Mouse (Mus musculus) kidney, embryonic 16.5 days (tissue): ENCODE data around the gene Fam155a. TPM values are rescaled to one million over a fixed set of nuclear protein-coding genes. Genes with fewer than 3 reads are reported as not detected.
A peak's percentile ranks its signal among the peaks of the same experiment; 100 is the strongest.

Source experiments
- ATAC-seq: fragments of 200-750 bp; cut with Nextera tagmentation; 2 replicates; pipeline ENCODE4 v1.8.0; 2017; ENCODE audit warnings: moderate TSS enrichment; ENCODE audit not compliant: low FRiP score, low TSS enrichment
- H3K27ac ChIP-seq: fragments of 300-500 bp; sonication (generic); 2 replicates; pipeline ENCODE4 v1.5.1; 2014; ENCODE audit warnings: low read length
- H3K27me3 ChIP-seq: fragments of 300-500 bp; sonication (generic); 2 replicates; pipeline ENCODE4 v1.6.1; 2014; ENCODE audit warnings: low read length, control low read depth, mixed read lengths; ENCODE audit not compliant: insufficient read depth
- H3K36me3 ChIP-seq: fragments of 300-500 bp; sonication (generic); 2 replicates; pipeline ENCODE4 v1.6.1; 2014; ENCODE audit warnings: low read length, control low read depth, mixed read lengths; ENCODE audit not compliant: insufficient read depth
- H3K4me1 ChIP-seq: fragments of 300-500 bp; sonication (generic); 2 replicates; pipeline ENCODE4 v1.6.1; 2014; ENCODE audit warnings: low read length, control low read depth, mixed read lengths; ENCODE audit not compliant: insufficient read depth
- H3K4me2 ChIP-seq: fragments of 300-500 bp; sonication (generic); replicated peaks from 2 replicates; pipeline ENCODE4 v1.6.1; 2014; ENCODE audit warnings: low read depth, low read length
- H3K4me3 ChIP-seq: fragments of 300-500 bp; sonication (generic); 2 replicates; pipeline ENCODE4 v1.5.1; 2014; ENCODE audit warnings: mild to moderate bottlenecking, low read length
- H3K9ac ChIP-seq: fragments of 300-500 bp; sonication (generic); replicated peaks from 2 replicates; pipeline ENCODE4 v1.6.1; 2014; ENCODE audit warnings: low read length
- H3K9me3 ChIP-seq: fragments of 300-500 bp; sonication (generic); 2 replicates; pipeline ENCODE4 v1.6.1; 2016; ENCODE audit warnings: low read length, control low read depth
- WGBS: fragments of 180-500 bp; shearing (Covaris S2); extraction: QIAGEN DNeasy Blood & Tissue Kit; methylation state at CpG from one replicate; pipeline ENCODE4 v1.1.7; 2014; 5-methylcytosine and 5-hydroxymethylcytosine counted together
- polyA plus RNA-seq: library from polyadenylated mRNA; unstranded; fragments of >200 nt; fragmentation: Nextera tagmentation; extraction: Ambion mirVana; gene quantifications from 2 replicates; pipeline ENCODE4 v1.2.1, GENCODE M21; 2015

The Fam155a gene
- polyA plus RNA-seq, 1 experiment from 2014 or later: 0.27 TPM

DNA sequence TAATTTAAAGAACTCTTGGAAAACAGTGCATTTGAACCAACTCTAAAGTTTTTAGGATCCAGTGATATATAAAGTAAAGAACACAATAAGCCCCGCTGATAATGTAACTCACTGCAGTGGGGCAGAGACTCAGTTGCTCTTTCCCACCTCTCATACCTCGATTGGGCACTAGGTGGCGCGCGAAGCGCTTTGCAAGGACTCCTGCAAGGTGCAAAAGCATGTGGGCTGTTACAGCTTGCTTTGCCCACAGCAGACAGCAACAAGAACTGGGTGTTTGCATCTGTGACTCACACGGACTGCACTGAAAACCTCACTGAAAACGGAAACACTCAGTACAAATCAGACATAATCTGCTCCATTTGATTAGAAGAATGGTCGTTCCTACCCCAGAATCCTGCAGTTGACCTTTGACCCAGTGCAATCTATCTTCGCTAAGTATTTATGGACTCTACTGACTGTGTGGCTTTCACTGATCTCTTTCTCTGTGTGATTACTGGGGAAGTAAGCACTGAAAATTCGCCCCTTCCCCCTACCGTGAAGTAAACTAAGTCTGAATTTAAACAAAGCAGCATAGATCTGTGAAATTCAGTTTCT lies 537.5 kb downstream of the Fam155a start:
- 5% methylated on average over 12 of the region's 12 CpGs for WGBS
- Histone ChIP-seq H3K4me1 (peaks cover 3% of the 10 kb centered on the region; the same call in 1 of the 2 replicates), H3K4me3 (no peak overlapping the region), H3K27ac (no peak overlapping the region), H3K9ac (no peak overlapping the region), H3K36me3 (no peaks in the 10 kb centered on the region), H3K4me2 (0 out of 2 replicates have a peak overlapping the region, but pooled peaks have one; percentile 13), H3K27me3 (no peaks in the 10 kb centered on the region), H3K9me3 (no peaks in the 10 kb centered on the region)
- peak; percentile 77; the same call in 1 of the 2 replicates for ATAC-seq

DNA sequence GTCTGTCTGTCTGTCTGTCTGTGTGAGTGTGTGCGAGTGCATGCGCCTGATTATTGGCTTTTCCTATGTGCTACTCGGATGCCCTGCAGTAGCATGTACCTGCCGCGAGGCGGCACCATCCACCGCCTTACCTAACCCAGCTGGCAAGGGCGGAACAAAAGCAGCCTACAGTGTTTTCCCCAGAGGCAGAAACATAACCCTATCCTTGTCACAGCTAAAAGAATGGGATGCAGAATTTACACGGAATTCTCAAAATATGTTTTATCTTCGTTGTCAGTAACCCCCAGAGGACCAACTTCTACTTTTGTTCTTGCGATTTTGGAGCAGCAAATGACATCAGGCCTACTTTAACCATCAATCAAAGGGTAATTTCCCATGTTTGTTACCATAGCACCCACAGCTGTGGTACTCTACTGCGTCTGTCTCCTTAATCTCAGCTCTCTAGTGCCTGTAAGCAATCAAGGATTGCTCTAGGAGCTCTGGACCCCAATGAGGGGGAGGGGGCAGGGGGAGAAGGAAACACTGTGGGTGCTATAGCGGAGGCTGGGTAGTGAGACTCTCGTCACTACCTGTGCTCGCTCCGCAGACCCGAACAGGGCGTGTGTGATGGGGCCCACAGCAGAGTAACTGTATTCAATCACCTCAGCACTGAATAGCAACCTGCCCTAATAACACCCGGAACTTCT lies 543.0 kb downstream of the Fam155a start:
- Histone ChIP-seq H3K9me3 (no peaks in the 10 kb centered on the region), H3K4me2 (no peak overlapping the region), H3K4me1 (no peaks in the 10 kb centered on the region), H3K9ac (no peak overlapping the region), H3K36me3 (no peaks in the 10 kb centered on the region), H3K27ac (no peak overlapping the region), H3K27me3 (no peaks in the 10 kb centered on the region), H3K4me3 (no peak overlapping the region)
- peak; percentile 65; the same call in 1 of the 2 replicates for ATAC-seq
- 35% methylated on average over 19 of the region's 19 CpGs for WGBS

DNA sequence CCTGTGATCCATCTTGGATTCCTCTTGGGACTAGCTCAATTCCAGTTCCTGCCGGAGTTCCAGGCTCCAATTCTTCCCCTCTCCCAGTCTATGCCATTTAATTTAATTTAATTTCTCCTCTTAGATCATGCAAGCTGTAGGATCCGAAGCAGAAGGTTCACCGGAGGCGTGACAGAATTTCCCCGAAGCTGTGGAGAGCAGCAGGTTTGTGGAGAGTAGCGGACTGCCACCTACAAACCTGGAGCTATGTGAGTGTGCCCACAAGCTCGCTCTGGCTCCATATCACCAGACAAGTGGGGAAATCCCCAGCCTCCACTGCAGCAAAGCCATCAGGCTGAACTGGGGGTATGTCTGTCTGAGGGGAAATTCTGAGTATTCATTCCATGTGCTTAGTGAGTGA lies 544.2 kb downstream of the Fam155a start:
- Histone ChIP-seq H3K9ac (no peak overlapping the region), H3K27ac (no peak overlapping the region), H3K4me1 (no peaks in the 10 kb centered on the region), H3K36me3 (no peaks in the 10 kb centered on the region), H3K27me3 (no peaks in the 10 kb centered on the region), H3K9me3 (no peaks in the 10 kb centered on the region), H3K4me3 (no peak overlapping the region), H3K4me2 (no peak overlapping the region)
- no peak; the same call in 1 of the 2 replicates for ATAC-seq
- 82% methylated on average over 7 of the region's 7 CpGs for WGBS

DNA sequence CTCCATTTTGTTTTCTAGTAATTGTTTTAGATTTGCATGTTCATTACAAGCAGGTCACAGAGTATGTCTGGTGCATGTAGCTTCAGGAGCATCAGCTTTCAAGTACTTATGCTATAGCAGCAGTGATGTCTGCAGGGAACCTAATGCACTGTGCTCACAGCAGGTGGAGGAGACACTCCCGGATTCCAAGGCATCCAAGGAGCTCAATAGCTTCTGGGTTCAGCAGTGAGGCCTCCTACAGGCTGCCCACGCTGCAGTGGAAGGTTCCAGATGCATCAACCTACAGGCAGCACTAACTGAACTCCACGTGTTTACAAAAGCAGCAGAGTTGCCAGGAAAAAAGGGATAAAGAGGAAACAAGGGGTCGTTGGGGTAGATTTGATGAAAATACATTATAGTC lies 559.2 kb downstream of the Fam155a start:
- no peak for ATAC-seq

DNA sequence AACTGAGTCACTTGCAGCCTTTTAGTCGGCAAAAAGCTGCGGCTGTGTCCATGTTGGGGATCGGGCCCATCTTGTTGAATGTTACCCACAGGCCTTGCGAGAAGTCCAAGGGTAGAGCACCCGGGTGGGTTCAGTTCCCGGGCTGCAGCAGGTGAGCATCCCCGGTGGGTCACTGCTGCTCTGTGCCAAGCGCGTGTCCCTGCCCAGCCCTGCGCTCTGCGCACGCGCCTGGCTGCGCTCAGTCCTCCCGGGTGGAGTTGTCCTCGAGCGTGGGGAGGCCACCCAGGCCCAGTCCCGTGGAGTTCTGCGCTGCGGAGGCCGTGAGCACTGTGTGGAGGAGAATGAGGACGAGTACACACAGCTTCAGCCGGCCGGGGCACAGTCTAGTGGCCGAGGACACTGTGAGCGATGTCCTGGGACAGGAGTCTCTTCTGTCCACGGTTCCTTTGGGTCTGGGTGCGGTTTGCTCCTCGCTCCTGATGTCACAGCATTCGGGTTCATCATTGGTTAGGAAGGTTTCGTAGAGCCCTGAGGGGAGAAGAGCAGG lies 563.4 kb downstream of the Fam155a start:
- Histone ChIP-seq H3K9ac (no peak overlapping the region), H3K27ac (no peak overlapping the region), H3K9me3 (no peaks in the 10 kb centered on the region), H3K4me1 (no peaks in the 10 kb centered on the region), H3K36me3 (no peaks in the 10 kb centered on the region), H3K27me3 (no peaks in the 10 kb centered on the region), H3K4me2 (no peak overlapping the region), H3K4me3 (no peak overlapping the region)
- ATAC-seq: 0 out of 2 replicates have a peak, but pooled peaks have one; percentile 19
- WGBS: 94% methylated on average over 31 of the region's 31 CpGs

More for the DNA sequence above, 559.2 kb downstream of the Fam155a start:
- no peak overlapping the region for H3K4me2 ChIP-seq
- H3K9ac ChIP-seq: no peak overlapping the region
- no peaks in the 10 kb centered on the region for H3K9me3 ChIP-seq
- WGBS: 64% methylated on average over 4 of the region's 4 CpGs
- no peaks in the 10 kb centered on the region for H3K4me1 ChIP-seq
- H3K27me3 ChIP-seq: no peaks in the 10 kb centered on the region
- no peak overlapping the region for H3K27ac ChIP-seq
- H3K36me3 ChIP-seq: no peaks in the 10 kb centered on the region
- no peak overlapping the region for H3K4me3 ChIP-seq

DNA sequence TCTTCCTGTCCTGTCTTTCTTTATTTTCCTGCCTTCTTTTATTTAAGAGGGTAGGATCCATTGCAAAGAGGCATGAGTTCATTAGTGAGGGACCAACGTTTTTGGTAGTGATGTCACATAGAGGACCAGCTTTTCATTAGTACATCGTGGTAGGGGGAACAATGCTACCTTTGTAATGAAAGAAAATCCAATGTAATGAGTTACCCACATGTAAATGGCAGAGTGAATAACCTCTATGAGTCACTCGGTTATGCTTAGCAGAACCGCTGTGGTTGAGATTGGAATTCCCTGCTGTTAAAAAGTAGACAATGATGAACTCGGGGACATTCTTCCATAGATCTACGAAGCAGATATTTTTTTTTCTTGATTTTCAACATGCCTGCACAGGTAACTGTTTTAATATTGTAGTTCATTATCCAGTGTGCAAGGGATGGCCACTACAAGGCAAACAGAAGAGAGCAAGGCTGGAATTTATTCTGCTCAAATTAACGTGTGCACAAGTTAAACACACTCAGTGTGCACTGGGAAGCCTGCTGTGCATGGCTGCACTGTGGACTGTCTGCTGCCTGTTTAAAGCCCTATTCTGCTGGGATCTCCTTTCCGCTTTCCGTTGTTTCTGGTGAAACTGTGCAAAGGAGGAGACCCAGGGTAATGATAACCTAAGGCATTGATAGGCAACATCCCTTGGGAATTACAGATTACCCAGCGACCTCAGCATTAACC lies 566.5 kb downstream of the Fam155a start:
- ATAC-seq: no peak
- Histone ChIP-seq H3K4me1 (no peaks in the 10 kb centered on the region), H3K9me3 (no peaks in the 10 kb centered on the region), H3K36me3 (no peaks in the 10 kb centered on the region), H3K4me2 (no peak overlapping the region), H3K9ac (no peak overlapping the region), H3K4me3 (no peak overlapping the region), H3K27me3 (no peaks in the 10 kb centered on the region), H3K27ac (no peak overlapping the region)
- WGBS: 61% methylated on average over 10 of the region's 10 CpGs

DNA sequence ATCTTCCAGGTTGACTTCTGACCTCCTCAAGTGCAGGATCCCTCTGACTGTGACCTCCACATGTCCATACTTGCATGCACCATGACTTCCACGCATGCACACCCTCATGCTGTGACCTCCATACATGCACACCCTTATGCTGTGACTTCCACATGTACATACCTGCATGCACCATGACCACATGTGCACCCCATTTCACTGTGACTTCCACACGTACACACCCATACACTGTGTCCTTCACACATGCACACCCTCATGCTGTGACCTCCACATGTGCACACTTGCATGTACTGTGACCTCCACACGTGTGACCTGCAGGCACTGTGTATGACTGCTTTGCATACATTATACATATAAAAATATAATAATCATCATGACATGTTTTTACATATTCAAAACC lies 570.9 kb downstream of the Fam155a start:
- no peak overlapping the region for H3K27ac ChIP-seq
- no peak overlapping the region for H3K4me2 ChIP-seq
- ATAC-seq: no peak
- H3K36me3 ChIP-seq: no peaks in the 10 kb centered on the region
- H3K27me3 ChIP-seq: no peaks in the 10 kb centered on the region
- H3K9ac ChIP-seq: no peak overlapping the region
- no peaks in the 10 kb centered on the region for H3K9me3 ChIP-seq
- WGBS: 84% methylated on average over 3 of the region's 3 CpGs
- H3K4me1 ChIP-seq: no peaks in the 10 kb centered on the region
- no peak overlapping the region for H3K4me3 ChIP-seq

DNA sequence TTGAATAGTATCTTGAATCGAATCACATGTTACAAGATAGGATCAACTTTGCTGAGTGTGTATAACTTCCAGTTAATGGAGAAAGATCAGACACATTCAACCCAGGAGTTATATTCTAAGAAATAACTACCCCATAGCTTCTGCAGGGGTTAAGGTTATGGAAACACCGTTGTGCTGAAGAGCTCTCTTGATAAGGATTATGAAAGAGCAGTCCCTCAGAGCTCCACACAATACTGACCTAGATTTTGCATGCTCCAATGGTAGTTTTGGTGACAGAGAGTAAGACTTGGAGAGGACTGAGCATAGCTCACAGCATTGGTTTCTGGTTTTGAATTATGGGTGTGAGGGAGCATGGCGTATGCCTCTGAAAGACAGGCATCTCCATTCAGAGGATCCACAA lies 579.3 kb downstream of the Fam155a start:
- no peak for ATAC-seq
- H3K9me3 ChIP-seq: no peaks in the 10 kb centered on the region
- H3K9ac ChIP-seq: no peak overlapping the region
- no peak overlapping the region for H3K27ac ChIP-seq
- H3K4me2 ChIP-seq: no peak overlapping the region
- H3K36me3 ChIP-seq: no peaks in the 10 kb centered on the region
- H3K27me3 ChIP-seq: no peaks in the 10 kb centered on the region
- no peak overlapping the region for H3K4me3 ChIP-seq
- no peaks in the 10 kb centered on the region for H3K4me1 ChIP-seq
- 84% methylated on average over 3 of the region's 3 CpGs for whole genome bisulfite sequencing

DNA sequence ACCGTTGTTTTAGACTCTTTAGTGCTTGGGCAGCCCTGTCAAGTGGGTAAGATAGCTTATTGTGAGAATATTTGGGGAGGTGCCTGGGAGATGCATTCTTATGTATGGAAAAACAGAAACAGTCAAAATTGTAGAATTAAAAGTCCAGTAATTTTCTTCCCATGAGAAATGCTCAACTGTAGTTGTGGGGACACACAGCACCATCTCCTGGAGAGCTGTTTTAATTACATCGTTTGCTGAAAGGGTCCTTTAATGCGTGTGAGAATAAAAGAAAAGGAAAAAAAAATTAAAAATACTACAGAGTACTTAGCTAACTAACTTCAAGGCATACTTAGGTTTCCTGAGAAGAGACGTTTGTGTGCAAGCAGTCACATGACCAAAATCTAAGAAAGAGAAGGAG lies 582.3 kb downstream of the Fam155a start:
- Histone ChIP-seq H3K27me3 (no peaks in the 10 kb centered on the region), H3K27ac (no peak overlapping the region), H3K4me3 (no peak overlapping the region), H3K4me1 (no peaks in the 10 kb centered on the region), H3K9me3 (no peaks in the 10 kb centered on the region), H3K36me3 (no peaks in the 10 kb centered on the region), H3K4me2 (no peak overlapping the region), H3K9ac (no peak overlapping the region)
- 38% methylated on average over 4 of the region's 4 CpGs for WGBS
- no peak for ATAC-seq
